In the genomic region with DNA sequence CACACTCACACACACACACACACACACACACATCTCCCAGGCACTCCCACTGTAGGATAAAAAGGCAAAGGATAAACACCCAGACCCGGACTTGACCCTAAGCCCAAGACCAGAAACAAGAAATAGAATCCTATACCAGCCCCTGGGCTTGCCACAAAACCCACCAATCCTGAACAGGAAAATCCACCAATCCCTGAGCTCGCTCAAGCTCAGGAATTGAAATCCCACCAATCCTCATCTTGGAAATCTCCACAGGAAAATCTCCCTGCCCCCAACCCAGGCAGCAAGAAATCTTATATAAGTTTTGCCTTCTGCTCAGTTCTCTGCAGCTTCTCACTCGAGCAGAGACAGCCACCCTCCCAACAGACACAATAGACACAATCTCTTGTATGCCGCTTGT, we compare ENCODE assay signal across 29 mouse cellular contexts. TPM values are rescaled to one million over a fixed set of nuclear protein-coding genes. Genes with fewer than 3 reads are reported as not detected.
"Had no signal": no experiment of that assay in that cellular context is flagged by ENCODE, and none has a peak within 500 bp of the region (broad histone marks: within the 10 kb centered on the region; RNA-seq: fewer than 3 reads in every experiment).

No protein-coding gene starts in this region.

- DNase-seq: liver, postnatal 0 days; lung, adult 2 months; lung, postnatal 14 days; lung, postnatal 36 days; retina, postnatal 1 day; right cerebral cortex, adult 18-20 months; right cerebral cortex, postnatal 25 days; right cerebral cortex, postnatal 4 days; spleen, adult 18-20 months; thymus, adult 18-20 months; thymus, postnatal 14 days; thymus, postnatal 36 days had no signal

- H3K27me3 ChIP-seq: lung, embryonic 15.5 days had no signal

- H3K9me3 ChIP-seq: lung, embryonic 15.5 days; midbrain, embryonic 13.5 days; midbrain, embryonic 15.5 days; neural tube, embryonic 13.5 days; neural tube, embryonic 15.5 days had no signal

- H3K36me3 ChIP-seq: lung, embryonic 15.5 days; midbrain, embryonic 13.5 days; midbrain, embryonic 15.5 days; neural tube, embryonic 13.5 days; neural tube, embryonic 15.5 days had no signal

- H3K4me3 ChIP-seq: lung, embryonic 15.5 days; megakaryocyte, embryonic 14.5 days; midbrain, embryonic 13.5 days; midbrain, embryonic 15.5 days; myocyte; neural tube, embryonic 13.5 days; neural tube, embryonic 15.5 days had no signal

- H3K9ac ChIP-seq: liver, postnatal 0 days; lung, embryonic 15.5 days; midbrain, embryonic 13.5 days; midbrain, embryonic 15.5 days; neural tube, embryonic 13.5 days; neural tube, embryonic 15.5 days had no signal

- ATAC-seq: liver, postnatal 0 days; lung, postnatal 0 days; midbrain, embryonic 13.5 days; midbrain, embryonic 15.5 days had no signal

- H3K4me2 ChIP-seq: lung, embryonic 15.5 days; midbrain, embryonic 11.5 days; midbrain, embryonic 13.5 days; midbrain, embryonic 15.5 days; neural tube, embryonic 13.5 days; neural tube, embryonic 15.5 days had no signal

- H3K27ac ChIP-seq: lung, embryonic 15.5 days; macrophage; midbrain, embryonic 13.5 days; midbrain, embryonic 15.5 days; neural tube, embryonic 13.5 days; neural tube, embryonic 15.5 days had no signal

RNA-seq across cellular contexts. Expression of gene Armc12, which starts 1.5 kb away (rescaled TPM):
- total RNA-seq: megakaryocyte progenitor cell, adult 5-6 weeks; midbrain, postnatal 0 days had no signal
- polyA plus RNA-seq: liver, postnatal 0 days; lung, adult 2 months; lung, embryonic 15.5 days; lung, postnatal 0 days; macrophage; midbrain, embryonic 11.5 days; midbrain, embryonic 13.5 days; midbrain, embryonic 15.5 days; midbrain, postnatal 0 days; myocyte; neural tube, embryonic 11.5 days; neural tube, embryonic 13.5 days; neural tube, embryonic 15.5 days; small intestine, adult 2 months; stomach, embryonic 14.5 days; stomach, embryonic 16.5 days; thymus, postnatal 0 days had no signal

RNA-seq across cellular contexts. Expression of gene Clpsl2, which starts 20.1 kb away (rescaled TPM):
- total RNA-seq: megakaryocyte progenitor cell, adult 5-6 weeks; midbrain, postnatal 0 days had no signal
- polyA plus RNA-seq: liver, postnatal 0 days; lung, adult 2 months; lung, embryonic 15.5 days; lung, postnatal 0 days; macrophage; midbrain, embryonic 11.5 days; midbrain, embryonic 13.5 days; midbrain, embryonic 15.5 days; midbrain, postnatal 0 days; myocyte; neural tube, embryonic 11.5 days; neural tube, embryonic 13.5 days; neural tube, embryonic 15.5 days; small intestine, adult 2 months; stomach, embryonic 14.5 days; stomach, embryonic 16.5 days; thymus, postnatal 0 days had no signal

RNA-seq across cellular contexts. Expression of gene Clps, which starts 31.4 kb away (rescaled TPM):
- total RNA-seq: megakaryocyte progenitor cell, adult 5-6 weeks; midbrain, postnatal 0 days had no signal
- polyA plus RNA-seq: macrophage; midbrain, embryonic 11.5 days; midbrain, postnatal 0 days; myocyte; neural tube, embryonic 11.5 days; neural tube, embryonic 13.5 days; neural tube, embryonic 15.5 days had no signal

RNA-seq across cellular contexts. Expression of gene Lhfpl5, which starts 46.3 kb away (rescaled TPM):
- total RNA-seq: megakaryocyte progenitor cell, adult 5-6 weeks had no signal
- polyA plus RNA-seq: liver, postnatal 0 days; lung, adult 2 months; macrophage had no signal
